Mouse (Mus musculus) G1E (cell line): ENCODE data around the gene Gja5.

Source experiments
- CTCF ChIP-seq: IDR thresholded peaks from 2 replicates; pipeline ENCODE4 v1.5.1; 2012; ENCODE audit warnings: low read depth, low read length, inconsistent platforms, mixed read lengths
- GATA1 ChIP-seq: IDR thresholded peaks from 2 replicates; pipeline ENCODE4 v1.6.1; 2012; ENCODE audit warnings: borderline replicate concordance, low read length, inconsistent platforms, mixed read lengths
- TAL1 ChIP-seq: conservative IDR thresholded peaks from 2 replicates; pipeline ENCODE4 v1.6.1; 2012; ENCODE audit warnings: low read depth, low read length, inconsistent platforms, mixed read lengths

DNA sequence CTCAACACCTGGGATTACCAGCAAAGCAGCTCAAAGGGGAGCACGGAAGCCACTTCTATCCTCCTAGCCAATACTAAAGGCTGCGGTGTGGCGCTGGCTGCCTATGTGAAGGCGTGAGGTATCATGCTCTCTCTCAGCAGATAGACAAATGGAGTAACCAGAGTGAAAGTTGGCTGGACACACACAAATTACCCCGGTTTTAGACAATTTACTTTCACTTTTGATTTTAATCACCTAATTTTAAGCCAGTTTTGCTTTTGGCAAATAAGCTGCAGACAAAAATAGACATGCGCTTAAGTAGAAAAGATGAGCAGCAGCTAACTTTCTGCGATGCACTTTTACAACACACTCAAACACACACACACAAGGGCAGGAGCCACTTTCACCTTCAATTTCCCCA lies 20.8 kb upstream of the Gja5 start:
- TF ChIP-seq CTCF (no peak), TAL1 (no peak), GATA1 (no peak)
